Mouse (Mus musculus) liver, adult 2 months (tissue): ENCODE data around the gene Doc2b. TPM values are rescaled to one million over a fixed set of nuclear protein-coding genes. Genes with fewer than 3 reads are reported as not detected.
A peak's percentile ranks its signal among the peaks of the same experiment; 100 is the strongest.

Experiments
- DNase-seq: peaks from one replicate; pipeline ENCODE4 v3.0.0-alpha.2; 2011; ENCODE audit warnings: low read depth, low spot score; ENCODE audit errors: extremely low read depth
- H3K27ac ChIP-seq: fragments of 200-500 bp; replicated peaks from 2 replicates; pipeline ENCODE4 v1.5.1; 2012; ENCODE audit warnings: low read depth, mild to moderate bottlenecking, control low read depth, inconsistent platforms, low read length; ENCODE audit not compliant: insufficient read depth
- H3K27me3 ChIP-seq: fragments of 200-500 bp; 2 replicates; pipeline ENCODE4 v1.6.1; 2012; ENCODE audit warnings: mild to moderate bottlenecking, moderate library complexity, low read length, inconsistent platforms; ENCODE audit not compliant: control insufficient read depth, insufficient read depth
- H3K36me3 ChIP-seq: fragments of 200-500 bp; 2 replicates; pipeline ENCODE4 v1.6.1; 2012; ENCODE audit warnings: low read length, inconsistent platforms; ENCODE audit not compliant: control insufficient read depth, insufficient read depth
- H3K4me1 ChIP-seq: fragments of 200-500 bp; 2 replicates; pipeline ENCODE4 v1.6.1; 2011; ENCODE audit warnings: low read length; ENCODE audit not compliant: control insufficient read depth, insufficient read depth
- H3K4me3 ChIP-seq: fragments of 200-500 bp; 2 replicates; pipeline ENCODE4 v1.5.1; 2011; ENCODE audit warnings: low read depth, mild to moderate bottlenecking, control low read depth, low read length, moderate library complexity; ENCODE audit not compliant: insufficient read depth
- H3K79me2 ChIP-seq: fragments of 200-500 bp; 2 replicates; pipeline ENCODE4 v1.6.1; 2012; ENCODE audit warnings: inconsistent platforms, mild to moderate bottlenecking, low read length, moderate library complexity; ENCODE audit not compliant: control insufficient read depth, insufficient read depth
- H3K9ac ChIP-seq: fragments of 200-500 bp; 2 replicates; pipeline ENCODE4 v1.6.1; 2012; ENCODE audit warnings: low read depth, mild to moderate bottlenecking, control low read depth, inconsistent platforms, low read length
- CTCF ChIP-seq: fragments of 200-500 bp; IDR thresholded peaks from 2 replicates; pipeline ENCODE4 v1.5.1; 2011; ENCODE audit warnings: low read depth, low read length, control low read depth
- POLR2A ChIP-seq: fragments of 200-500 bp; IDR thresholded peaks from 2 replicates; pipeline ENCODE4 v1.6.1; 2011; ENCODE audit warnings: low read length, control low read depth; ENCODE audit not compliant: insufficient read depth; ENCODE audit errors: extremely low read depth
- WGBS: fragments of 180-500 bp; shearing (Covaris S2); methylation state at CpG from one replicate; pipeline ENCODE4 v1.1.7; 2018; 5-methylcytosine and 5-hydroxymethylcytosine counted together
- polyA plus RNA-seq: library from polyadenylated mRNA; depleted of rRNA; stranded (reverse); fragments of >200 nt; gene quantifications from 2 replicates; pipeline ENCODE4 v1.2.3, GENCODE M21; 2012
- total RNA-seq: library from RNA; depleted of rRNA; stranded (reverse); fragments of >200 nt; gene quantifications from 2 replicates; pipeline ENCODE4 v1.2.3, GENCODE M21; 2014

The Doc2b gene
- total and polyA plus RNA-seq, 2 experiments = 0.07 to 0.09 TPM

DNA sequence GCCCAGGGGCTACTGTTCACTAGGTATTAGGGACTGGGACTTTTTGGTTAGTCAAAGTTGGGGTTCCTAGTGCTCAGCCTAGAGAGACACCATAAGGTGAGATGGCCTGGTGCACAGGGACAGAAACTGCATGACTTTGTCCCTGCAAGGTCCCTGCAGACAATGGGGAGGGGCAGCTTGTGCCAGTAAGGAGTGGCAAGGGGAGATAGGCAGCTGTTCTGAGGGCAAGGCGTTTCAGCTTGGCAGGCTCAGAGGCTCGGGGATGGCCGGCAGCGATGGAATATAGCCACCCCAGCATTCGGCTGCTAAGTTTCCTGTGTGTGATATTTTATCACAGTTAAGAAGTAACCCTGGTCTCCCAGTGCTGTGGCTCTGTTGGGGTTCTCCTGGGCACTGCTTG, 12.1 kb downstream of the Doc2b start:
- Histone ChIP-seq H3K36me3 (no peaks in the 10 kb centered on the region), H3K27me3 (no peaks in the 10 kb centered on the region), H3K27ac (no peak overlapping the region), H3K9ac (no peak overlapping the region), H3K4me3 (no peak overlapping the region), H3K79me2 (no peaks in the 10 kb centered on the region), H3K4me1 (no peaks in the 10 kb centered on the region)
- TF ChIP-seq CTCF = no peak
- TF ChIP-seq POLR2A = no peak
- DNase-seq = no peak
- 83% methylated on average over 5 of the region's 5 CpGs for WGBS

DNA sequence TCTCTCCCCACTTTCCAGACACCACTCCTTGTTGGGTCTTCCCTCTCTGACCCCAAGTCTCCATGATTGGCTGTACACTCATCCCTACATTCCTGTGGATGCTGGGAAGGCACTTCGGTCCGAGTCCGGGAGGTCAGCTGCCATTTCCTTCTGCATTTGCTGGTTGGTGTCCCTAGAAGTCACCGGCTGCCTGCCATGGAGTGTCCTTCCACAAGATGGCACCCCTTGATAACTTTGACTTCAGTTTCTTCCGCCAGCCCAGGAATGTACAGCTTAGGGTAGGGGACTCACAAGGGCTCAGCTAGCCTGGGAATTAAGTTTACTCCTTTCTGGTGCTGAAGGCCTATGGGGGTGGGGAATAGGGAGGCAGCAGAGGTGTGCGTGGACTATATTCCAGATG, 13.9 kb downstream of the Doc2b start:
- Histone ChIP-seq H3K4me3 (no peak overlapping the region), H3K79me2 (no peaks in the 10 kb centered on the region), H3K9ac (no peak overlapping the region), H3K36me3 (no peaks in the 10 kb centered on the region), H3K4me1 (no peaks in the 10 kb centered on the region), H3K27ac (no peak overlapping the region), H3K27me3 (no peaks in the 10 kb centered on the region)
- 25% methylated on average over 6 of the region's 6 CpGs for WGBS
- TF ChIP-seq POLR2A (no peak), CTCF (peak; percentile 82)
- peak; percentile 33 for DNase-seq

DNA sequence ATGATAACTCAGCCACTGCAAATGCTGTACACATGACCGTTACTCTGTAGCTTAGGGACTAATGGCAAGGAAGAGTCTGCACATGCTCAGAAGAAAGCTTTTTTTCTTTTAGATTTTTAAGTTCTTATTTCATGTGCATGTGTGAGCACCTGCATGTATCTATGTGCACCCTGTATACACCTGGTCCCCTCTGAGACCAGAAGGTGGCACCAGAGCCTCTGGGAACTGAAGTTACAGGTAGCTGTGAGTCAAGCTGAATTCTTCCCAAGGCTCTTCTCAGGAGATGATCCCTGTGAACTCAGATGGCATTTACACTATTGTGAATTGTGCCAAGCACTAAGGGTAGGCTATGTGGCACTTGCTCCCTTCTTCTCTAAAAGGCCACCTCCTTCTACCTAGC, 19.9 kb downstream of the Doc2b start:
- no peak for TF ChIP-seq POLR2A
- TF ChIP-seq CTCF = no peak
- Histone ChIP-seq H3K4me1 (no peaks in the 10 kb centered on the region), H3K27ac (no peak overlapping the region), H3K4me3 (no peak overlapping the region), H3K79me2 (no peaks in the 10 kb centered on the region), H3K9ac (no peak overlapping the region), H3K36me3 (no peaks in the 10 kb centered on the region), H3K27me3 (no peaks in the 10 kb centered on the region)
- DNase-seq = no peak
- WGBS = 96% methylated on average over 1 of the region's 1 CpGs

GRCm38 (mm10) chr11:75772562-75772961, 23.3 kb downstream of the Doc2b start:
- H3K4me3 ChIP-seq = no peak overlapping the region
- H3K27me3 ChIP-seq = no peaks in the 10 kb centered on the region
- H3K9ac ChIP-seq = no peak overlapping the region
- H3K4me1 ChIP-seq = no peaks in the 10 kb centered on the region; the same call in 1 of the 2 replicates
- H3K36me3 ChIP-seq = 0 out of 2 replicates have a peak, but pooled peaks cover 2% of the 10 kb centered on the region
- no peaks in the 10 kb centered on the region for H3K79me2 ChIP-seq
- no peak for DNase-seq
- no peak overlapping the region for H3K27ac ChIP-seq
- WGBS = 81% methylated on average over 5 of the region's 5 CpGs
- no peak for TF ChIP-seq POLR2A
- no peak for TF ChIP-seq CTCF

- Histone ChIP-seq H3K9ac (no peak overlapping the region), H3K4me1 (no peaks in the 10 kb centered on the region; the same call in 1 of the 2 replicates), H3K27ac (no peak overlapping the region), H3K79me2 (no peaks in the 10 kb centered on the region), H3K36me3 (peaks cover 25% of the 10 kb centered on the region), H3K4me3 (no peak overlapping the region), H3K27me3 (no peaks in the 10 kb centered on the region)
- peak; percentile 85 for DNase-seq
- under 1% methylated on average over 23 of the region's 23 CpGs for WGBS
- TF ChIP-seq POLR2A = no peak
- peak; percentile 71 for TF ChIP-seq CTCF
These were observed 26.6 kb downstream of the Doc2b start for GRCm38 (mm10) chr11:75769206-75769605.

- Histone ChIP-seq H3K27ac (no peak overlapping the region), H3K27me3 (no peaks in the 10 kb centered on the region), H3K79me2 (no peaks in the 10 kb centered on the region), H3K4me3 (no peak overlapping the region), H3K9ac (no peak overlapping the region), H3K4me1 (no peaks in the 10 kb centered on the region; the same call in 1 of the 2 replicates), H3K36me3 (peaks cover 30% of the 10 kb centered on the region)
- 72% methylated on average over 6 of the region's 6 CpGs for WGBS
- no peak for DNase-seq
- no peak for TF ChIP-seq CTCF
- no peak for TF ChIP-seq POLR2A
These were observed 27.5 kb downstream of the Doc2b start for GRCm38 (mm10) chr11:75768091-75768989.
